Mouse (Mus musculus) hematopoietic stem cell, adult 5-6 weeks (primary cell): Measurements from ENCODE around the gene Olfr1362. TPM values are rescaled to one million over a fixed set of nuclear protein-coding genes. Genes with fewer than 3 reads are reported as not detected.

Experiments used
- ATAC-seq, 2 experiments: fragments of 125-278 bp in 1 of 2; replicated peaks in 1 of 2; 2 replicates each; pipeline ENCODE4 v1.8.0; 2016 to 2017; ENCODE audit warnings: inconsistent platforms in 2 of 2, mild to moderate bottlenecking in 2 of 2, moderate number of reproducible peaks in 2 of 2, low read depth in 1 of 2, moderate TSS enrichment in 1 of 2; ENCODE audit not compliant: low FRiP score in 2 of 2, poor library complexity in 2 of 2, severe bottlenecking in 2 of 2, insufficient read depth in 1 of 2, low TSS enrichment in 1 of 2
- total RNA-seq: library from RNA; stranded (forward); fragments of 172-1452, 232-1000 nt; gene quantifications from 2 replicates; pipeline ENCODE4 v1.2.3, GENCODE M21; 2017

Gene Olfr1362
- total RNA-seq = not detected in 2 replicates

DNA sequence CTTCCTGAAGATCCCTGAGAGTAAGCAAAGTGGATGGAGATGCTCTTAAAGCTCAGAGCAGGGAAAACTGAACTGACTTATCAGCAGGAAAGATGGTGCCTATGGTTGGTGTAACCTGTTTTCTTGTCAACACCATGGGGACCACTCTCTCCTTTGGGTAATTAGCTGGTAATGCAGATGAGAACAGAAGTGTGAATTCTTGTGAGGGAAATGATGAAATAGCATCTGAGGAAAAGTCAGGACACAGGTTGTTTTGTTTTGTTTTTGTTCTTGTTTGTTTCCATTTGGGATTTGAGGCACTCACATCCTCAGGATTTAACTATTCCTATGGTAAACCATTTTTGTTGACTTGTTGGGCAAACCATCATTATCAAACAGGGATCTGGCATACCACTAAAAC lies at the start of gene Olfr1362:
Olfr1362 (minus strand) TSS at position 101 of the 400 bp plus-strand sequence.
- ATAC-seq = no peak

- ATAC-seq = no peak
These were observed 49.5 kb upstream of the Olfr1362 start, which contains the start of gene Olfr1361 for GRCm38 (mm10) chr13:21663286-21663685. TSS of gene Olfr1361 (minus strand) at chr13:21663386.

- ATAC-seq = no peak
These were observed 28.6 kb upstream of the Olfr1362 start, which contains the start of gene Olfr11 for GRCm38 (mm10) chr13:21642418-21642817. TSS of gene Olfr11 (minus strand) at chr13:21642518.

DNA sequence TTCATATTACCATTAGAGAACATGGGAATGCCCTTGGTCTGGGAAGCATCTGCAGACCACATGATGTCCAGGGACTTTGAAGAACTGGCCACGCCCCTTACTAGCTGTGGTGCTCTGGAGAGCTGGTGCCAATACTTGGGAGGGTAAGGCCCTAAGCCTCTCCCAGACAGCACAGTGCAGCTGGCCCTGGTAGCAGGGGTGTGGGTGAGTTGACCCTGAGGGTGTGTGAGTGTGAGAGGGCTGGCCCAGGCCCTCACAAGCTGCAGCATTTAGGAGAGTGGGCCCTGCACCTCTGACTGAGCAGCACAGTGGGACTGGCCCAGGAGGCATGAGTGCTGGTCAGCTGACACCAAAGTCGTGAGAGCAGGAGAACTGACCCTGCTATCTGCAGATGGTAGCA lies 22.2 kb downstream of the Olfr1362 start:
- ATAC-seq = no peak

- no peak for ATAC-seq
These were observed 32.2 kb downstream of the Olfr1362 start, which contains the start of gene Olfr1364 for GRCm38 (mm10) chr13:21581659-21582058. TSS of gene Olfr1364 (minus strand) at chr13:21581759.

Other genes starting within 250 kb of the Olfr1362 start
- gene Zkscan3, start 211.3 kb downstream of the Olfr1362 start, total RNA-seq = 41.1 and 49.8 TPM in 2 replicates
- 0.88 and 2.2 TPM in 2 replicates for gene Pgbd1, start 173.0 kb downstream of the Olfr1362 start, total RNA-seq
- gene Zscan26, start 160.3 kb downstream of the Olfr1362 start, total RNA-seq = 38.0 and 39.3 TPM in 2 replicates
- 1.7 TPM in 1 of 2 replicates, not detected in the other for gene Nkapl, start 145.5 kb downstream of the Olfr1362 start, total RNA-seq
- gene Zkscan4, start 135.1 kb downstream of the Olfr1362 start, total RNA-seq = 1.4 and 1.6 TPM in 2 replicates
- gene Gm10065, start 134.6 kb downstream of the Olfr1362 start, total RNA-seq = not detected in 2 replicates
- gene AK157302, start 118.8 kb downstream of the Olfr1362 start, total RNA-seq = 0.19 and 0.25 TPM in 2 replicates
- 2.6 and 6.6 TPM in 2 replicates for gene Gm11273, start 112.6 kb downstream of the Olfr1362 start, total RNA-seq
- 18.2 and 21.3 TPM in 2 replicates for gene Zkscan8, start 82.9 kb downstream of the Olfr1362 start, total RNA-seq
- gene Olfr1366, start 71.2 kb downstream of the Olfr1362 start, total RNA-seq = not detected in 2 replicates
- not detected in 2 replicates for gene Olfr1535, start 54.1 kb downstream of the Olfr1362 start, total RNA-seq
- gene Olfr1364, start 32.3 kb downstream of the Olfr1362 start, total RNA-seq = not detected in 2 replicates
- not detected in 2 replicates for gene Olfr11, start 28.5 kb upstream of the Olfr1362 start, total RNA-seq
- gene Olfr1361, start 49.4 kb upstream of the Olfr1362 start, total RNA-seq = not detected in 2 replicates
- gene Olfr1360, start 63.4 kb upstream of the Olfr1362 start, total RNA-seq = not detected in 2 replicates
- gene Olfr1359, start 84.1 kb upstream of the Olfr1362 start, total RNA-seq = not detected in 2 replicates
- gene Hist1h2bl, start 102.1 kb upstream of the Olfr1362 start, total RNA-seq = 207 and 226 TPM in 2 replicates
- 605 and 1,529 TPM in 2 replicates for gene Hist1h2ai, start 102.4 kb upstream of the Olfr1362 start, total RNA-seq
- 66.5 and 218 TPM in 2 replicates for gene Hist1h3h, start 103.6 kb upstream of the Olfr1362 start, total RNA-seq
- 228 and 356 TPM in 2 replicates for gene Hist1h2bm, start 108.0 kb upstream of the Olfr1362 start, total RNA-seq
- gene Hist1h4j, start 121.0 kb upstream of the Olfr1362 start, total RNA-seq = 134 and 252 TPM in 2 replicates
- gene Hist1h4k, start 136.5 kb upstream of the Olfr1362 start, total RNA-seq = 1,343 and 1,971 TPM in 2 replicates
- gene Hist1h2ak, start 139.8 kb upstream of the Olfr1362 start, total RNA-seq = 437 and 599 TPM in 2 replicates
- 843 and 1,062 TPM in 2 replicates for gene Hist1h2bn, start 140.1 kb upstream of the Olfr1362 start, total RNA-seq
- gene Hist1h1b, start 166.6 kb upstream of the Olfr1362 start, total RNA-seq = 487 and 689 TPM in 2 replicates
- 102 and 199 TPM in 2 replicates for gene Hist1h3i, start 169.3 kb upstream of the Olfr1362 start, total RNA-seq
- gene Hist1h2an, start 173.2 kb upstream of the Olfr1362 start, total RNA-seq = 238 and 317 TPM in 2 replicates
- gene Hist1h2bp, start 173.4 kb upstream of the Olfr1362 start, total RNA-seq = 17.5 and 24.0 TPM in 2 replicates
- 25.5 and 234 TPM in 2 replicates for gene Hist1h2bq, start 196.2 kb upstream of the Olfr1362 start, total RNA-seq
- gene Hist1h2ao, start 196.4 kb upstream of the Olfr1362 start, total RNA-seq = not detected in 2 replicates
- gene Hist1h4m, start 197.7 kb upstream of the Olfr1362 start, total RNA-seq = 1,005 and 2,128 TPM in 2 replicates
- 608 and 1,167 TPM in 2 replicates for gene Hist1h4n, start 218.2 kb upstream of the Olfr1362 start, total RNA-seq
- gene Hist1h2ap, start 219.5 kb upstream of the Olfr1362 start, total RNA-seq = 2,322 and 2,497 TPM in 2 replicates
- 126 and 348 TPM in 2 replicates for gene Hist1h2br, start 219.7 kb upstream of the Olfr1362 start, total RNA-seq